Mouse (Mus musculus): ENCODE data around the gene Tmem120b. TPM values are rescaled to one million over a fixed set of nuclear protein-coding genes. Genes with fewer than 3 reads are reported as not detected.

Gene Tmem120b
- total RNA-seq, 4 experiments from 2014 or later: 15.4 to 22.0 (median 18.7) TPM

- DNase-seq (ENCODE audit: low spot score in 2 of 2): no peak
These were observed 88.5 kb downstream of the Tmem120b start for GRCm38 (mm10) chr5:123156763-123157162.

GRCm38 (mm10) chr5:123157972-123158371 is 89.8 kb downstream of the Tmem120b start:
- no peak for DNase-seq (ENCODE audit: low spot score in 2 of 2)

GRCm38 (mm10) chr5:123159446-123159845 is 91.2 kb downstream of the Tmem120b start:
- no peak for DNase-seq (ENCODE audit: low spot score in 2 of 2)

GRCm38 (mm10) chr5:123159866-123160265 is 91.7 kb downstream of the Tmem120b start:
- DNase-seq (ENCODE audit: low spot score in 2 of 2): no peak

GRCm38 (mm10) chr5:123160341-123160740 is 92.1 kb downstream of the Tmem120b start:
- DNase-seq (ENCODE audit: low spot score in 2 of 2): no peak

GRCm38 (mm10) chr5:123162942-123163341 is 94.7 kb downstream of the Tmem120b start:
- no peak for DNase-seq (ENCODE audit: low spot score in 2 of 2)

GRCm38 (mm10) chr5:123166437-123166836 is 98.2 kb downstream of the Tmem120b start:
- no peak for DNase-seq (ENCODE audit: low spot score in 2 of 2)

Other genes with a start within 250 kb of the Tmem120b start
- gene Anapc5, start 247.1 kb upstream of the Tmem120b start, total RNA-seq (2022): 100 to 1,000 TPM; 192 to 236 (median 203) TPM
- gene Rnf34, start 218.4 kb upstream of the Tmem120b start, total RNA-seq (2022): 10 to 100 TPM; 49.7 to 59.8 (median 56.6) TPM
- gene Kdm2b, start 78.6 kb upstream of the Tmem120b start, total RNA-seq (2022): 10 to 100 TPM; 29.1 to 40.3 (median 34.6) TPM
- gene Orai1, start 53.3 kb upstream of the Tmem120b start, total RNA-seq (2022): 10 to 100 TPM in 3 of 4 experiments, 1 to 10 TPM in 1; 9.4 to 16.0 (median 14.1) TPM
- gene Morn3, start 21.4 kb upstream of the Tmem120b start, total RNA-seq (2022): not detected
- 10 to 100 TPM; 42.0 to 46.6 (median 45.3) TPM for gene Rhof, start 64.3 kb downstream of the Tmem120b start, total RNA-seq (2022)
- 10 to 100 TPM; 33.1 to 37.9 (median 35.0) TPM for gene Setd1b, start 73.8 kb downstream of the Tmem120b start, total RNA-seq (2022)
- 10 to 100 TPM; 26.2 to 34.3 (median 27.4) TPM for gene Psmd9, start 101.0 kb downstream of the Tmem120b start, total RNA-seq (2022)
- not detected for gene Hpd, start 114.3 kb downstream of the Tmem120b start, total RNA-seq (2022)
- 1 to 10 TPM; 3.5 to 5.9 (median 5.2) TPM for gene Wdr66, start 183.7 kb downstream of the Tmem120b start, total RNA-seq (2022)

Data from layer of hippocampus, adult 8-10 months (tissue).